Mouse (Mus musculus) heart, embryonic 16.5 days (tissue): Measurements from ENCODE around the gene Fosb. TPM values are rescaled to one million over a fixed set of nuclear protein-coding genes. Genes with fewer than 3 reads are reported as not detected.

Experiments used
- ATAC-seq: fragments of 200-750 bp; cut with Nextera tagmentation; replicated peaks from 2 replicates; pipeline ENCODE4 v1.8.0; 2017; ENCODE audit warnings: moderate number of reproducible peaks; ENCODE audit not compliant: insufficient read depth, low FRiP score; ENCODE audit errors: extremely low read depth
- H3K27ac ChIP-seq: fragments of 300-500 bp; sonication (generic); 2 replicates; pipeline ENCODE4 v1.5.1; 2014; ENCODE audit warnings: mild to moderate bottlenecking, low read length, control low read depth, moderate library complexity
- H3K27me3 ChIP-seq: fragments of 300-500 bp; sonication (generic); 2 replicates; pipeline ENCODE4 v1.6.1; 2014; ENCODE audit warnings: low read length, mixed read lengths; ENCODE audit not compliant: control insufficient read depth, insufficient read depth
- H3K36me3 ChIP-seq: fragments of 300-500 bp; sonication (generic); 2 replicates; pipeline ENCODE4 v1.6.1; 2014; ENCODE audit not compliant: control insufficient read depth, insufficient read depth
- H3K4me1 ChIP-seq: fragments of 300-500 bp; sonication (generic); 2 replicates; pipeline ENCODE4 v1.6.1; 2014; ENCODE audit warnings: low read length, mixed read lengths; ENCODE audit not compliant: control insufficient read depth, insufficient read depth
- H3K4me2 ChIP-seq: fragments of 300-500 bp; sonication (generic); 2 replicates; pipeline ENCODE4 v1.6.1; 2014; ENCODE audit warnings: low read depth, mild to moderate bottlenecking, control low read depth, low read length
- H3K4me3 ChIP-seq: fragments of 300-500 bp; sonication (generic); 2 replicates; pipeline ENCODE4 v1.5.1; 2014; ENCODE audit warnings: mild to moderate bottlenecking, control low read depth, low read length
- H3K9ac ChIP-seq: fragments of 300-500 bp; sonication (generic); 2 replicates; pipeline ENCODE4 v1.6.1; 2014; ENCODE audit warnings: low read length, control low read depth
- H3K9me3 ChIP-seq: fragments of 300-500 bp; sonication (generic); replicated peaks from 2 replicates; pipeline ENCODE4 v1.6.1; 2016; ENCODE audit warnings: low read length; ENCODE audit not compliant: control insufficient read depth
- WGBS: fragments of 180-500 bp; shearing (Covaris S2); extraction: QIAGEN DNeasy Blood & Tissue Kit; methylation state at CpG from one replicate; pipeline ENCODE4 v1.1.7; 2014; 5-methylcytosine and 5-hydroxymethylcytosine counted together
- polyA plus RNA-seq: library from polyadenylated mRNA; unstranded; fragments of >200 nt; fragmentation: Nextera tagmentation; extraction: Ambion mirVana; gene quantifications from 2 replicates; pipeline ENCODE4 v1.2.1, GENCODE M21; 2015

Gene Fosb
- polyA plus RNA-seq, 1 experiment from 2014 or later: 0.24 TPM

GRCm38 (mm10) chr7:19314033-19314432 is 4.2 kb upstream of the Fosb start:
- H3K27ac ChIP-seq: no peak overlapping the region
- no peak overlapping the region for H3K9ac ChIP-seq
- no peaks in the 10 kb centered on the region for H3K36me3 ChIP-seq
- no peaks in the 10 kb centered on the region for H3K9me3 ChIP-seq
- WGBS: 53% methylated on average over 5 of the region's 5 CpGs
- peaks cover 10% of the 10 kb centered on the region for H3K4me1 ChIP-seq
- no peak overlapping the region for H3K4me2 ChIP-seq
- H3K4me3 ChIP-seq: no peak overlapping the region
- H3K27me3 ChIP-seq: no peaks in the 10 kb centered on the region; the same call in 1 of the 2 replicates
- no peak for ATAC-seq

GRCm38 (mm10) chr7:19311991-19312390 is 2.1 kb upstream of the Fosb start:
- no peak for ATAC-seq
- WGBS: 36% methylated on average over 4 of the region's 4 CpGs

GRCm38 (mm10) chr7:19309278-19309883 is 470 bp downstream of the Fosb start:
- Histone ChIP-seq H3K36me3 (no peaks in the 10 kb centered on the region), H3K4me3 (peak overlapping the region; percentile 78), H3K27ac (no peak overlapping the region; the same call in 1 of the 2 replicates), H3K4me1 (peaks cover 23% of the 10 kb centered on the region), H3K27me3 (peaks cover 29% of the 10 kb centered on the region), H3K9me3 (no peaks in the 10 kb centered on the region), H3K9ac (peak overlapping the region; percentile 76), H3K4me2 (peak overlapping the region; percentile 100)
- whole genome bisulfite sequencing: under 1% methylated on average over 48 of the region's 48 CpGs
- no peak for ATAC-seq

More at GRCm38 (mm10) chr7:19311991-19312390, 2.1 kb upstream of the Fosb start:
- Histone ChIP-seq H3K9ac (no peak overlapping the region), H3K9me3 (no peaks in the 10 kb centered on the region), H3K4me3 (no peak overlapping the region), H3K4me2 (no peak overlapping the region), H3K27me3 (peaks cover 3% of the 10 kb centered on the region; the same call in 1 of the 2 replicates), H3K4me1 (peaks cover 18% of the 10 kb centered on the region), H3K36me3 (no peaks in the 10 kb centered on the region), H3K27ac (no peak overlapping the region)

GRCm38 (mm10) chr7:19308454-19309277 is 1.2 kb downstream of the Fosb start:
- peak overlapping the region; percentile 78 for H3K4me3 ChIP-seq
- H3K9ac ChIP-seq: peak overlapping the region; percentile 78
- H3K9me3 ChIP-seq: no peaks in the 10 kb centered on the region
- no peaks in the 10 kb centered on the region for H3K36me3 ChIP-seq
- peak overlapping the region; percentile 100 for H3K4me2 ChIP-seq
- peaks cover 34% of the 10 kb centered on the region for H3K27me3 ChIP-seq
- H3K27ac ChIP-seq: peak overlapping the region; percentile 87
- under 1% methylated on average over 58 of the region's 58 CpGs for WGBS
- H3K4me1 ChIP-seq: peaks cover 29% of the 10 kb centered on the region
- ATAC-seq: peak; percentile 85

- peak overlapping the region; percentile 78 for H3K4me3 ChIP-seq
- peak overlapping the region; percentile 78 for H3K9ac ChIP-seq
- ATAC-seq: peak; percentile 37
- H3K4me2 ChIP-seq: peak overlapping the region; percentile 100
- H3K27ac ChIP-seq: peak overlapping the region; percentile 87
- H3K4me1 ChIP-seq: peaks cover 32% of the 10 kb centered on the region
- WGBS: 2% methylated on average over 18 of the region's 18 CpGs
- peaks cover 42% of the 10 kb centered on the region for H3K27me3 ChIP-seq
- H3K36me3 ChIP-seq: no peaks in the 10 kb centered on the region
- H3K9me3 ChIP-seq: no peaks in the 10 kb centered on the region
These were observed 2.0 kb downstream of the Fosb start for GRCm38 (mm10) chr7:19307739-19308453.

GRCm38 (mm10) chr7:19306819-19307738 is 2.8 kb downstream of the Fosb start:
- 67% methylated on average over 25 of the region's 25 CpGs for WGBS
- peak overlapping the region; percentile 78 for H3K9ac ChIP-seq
- no peak overlapping the region for H3K4me3 ChIP-seq
- H3K27me3 ChIP-seq: peaks cover 48% of the 10 kb centered on the region
- H3K4me2 ChIP-seq: no peak overlapping the region; the same call in 1 of the 2 replicates
- peaks cover 32% of the 10 kb centered on the region for H3K4me1 ChIP-seq
- no peak for ATAC-seq
- H3K9me3 ChIP-seq: no peaks in the 10 kb centered on the region
- no peak overlapping the region for H3K27ac ChIP-seq
- no peaks in the 10 kb centered on the region for H3K36me3 ChIP-seq

- H3K27me3 ChIP-seq: peaks cover 50% of the 10 kb centered on the region
These were observed 3.8 kb downstream of the Fosb start for GRCm38 (mm10) chr7:19305796-19306765.

More at GRCm38 (mm10) chr7:19305796-19306765, 3.8 kb downstream of the Fosb start:
- H3K4me3 ChIP-seq: no peak overlapping the region
- H3K36me3 ChIP-seq: no peaks in the 10 kb centered on the region
- no peaks in the 10 kb centered on the region for H3K9me3 ChIP-seq
- H3K9ac ChIP-seq: no peak overlapping the region
- H3K27ac ChIP-seq: no peak overlapping the region
- H3K4me2 ChIP-seq: no peak overlapping the region
- no peak for ATAC-seq
- peaks cover 38% of the 10 kb centered on the region for H3K4me1 ChIP-seq
- WGBS: 48% methylated on average over 16 of the region's 16 CpGs
